Mouse (Mus musculus): ENCODE results near the gene 4930426L09Rik.

Gene 4930426L09Rik

GRCm38 (mm10) chr2:19011443-19011842 is 13.3 kb downstream of the 4930426L09Rik start:
- DNase-seq (ENCODE audit: low spot score in 2 of 2), result no peak

- peak; percentile 63 to 77 for DNase-seq (ENCODE audit: low spot score in 2 of 2)
These were observed 18.2 kb downstream of the 4930426L09Rik start for GRCm38 (mm10) chr2:19016348-19016747.

- no peak for DNase-seq (ENCODE audit: low spot score in 2 of 2)
These were observed 18.7 kb downstream of the 4930426L09Rik start for GRCm38 (mm10) chr2:19016839-19017238.

GRCm38 (mm10) chr2:19018034-19018433 is 19.9 kb downstream of the 4930426L09Rik start:
- no peak for DNase-seq (ENCODE audit: low spot score in 2 of 2)

GRCm38 (mm10) chr2:19024807-19025206 is 26.7 kb downstream of the 4930426L09Rik start:
- DNase-seq (ENCODE audit: low spot score in 2 of 2), result no peak

GRCm38 (mm10) chr2:19037430-19037829 is 39.3 kb downstream of the 4930426L09Rik start:
- DNase-seq (ENCODE audit: low spot score in 2 of 2), result no peak

GRCm38 (mm10) chr2:19037907-19038570 is 39.9 kb downstream of the 4930426L09Rik start:
- DNase-seq (ENCODE audit: low spot score in 2 of 2), result no peak

GRCm38 (mm10) chr2:19048225-19048624 is 50.1 kb downstream of the 4930426L09Rik start:
- no peak for DNase-seq (ENCODE audit: low spot score in 2 of 2)

GRCm38 (mm10) chr2:19049341-19049740 is 51.2 kb downstream of the 4930426L09Rik start:
- no peak for DNase-seq (ENCODE audit: low spot score in 2 of 2)
